Mouse (Mus musculus) central nervous system, embryonic 14 days (tissue): ENCODE measurements around the gene Ccdc120. TPM values are rescaled to one million over a fixed set of nuclear protein-coding genes. Genes with fewer than 3 reads are reported as not detected.

Source experiments
- polyA plus RNA-seq: library from polyadenylated mRNA; depleted of rRNA; stranded (reverse); fragments of >200 nt; gene quantifications from 2 replicates; pipeline ENCODE4 v1.2.3, GENCODE M21; 2012; rRNA removed

Gene Ccdc120
- polyA plus RNA-seq, result 60.1 and 61.7 TPM in 2 replicates

DNA sequence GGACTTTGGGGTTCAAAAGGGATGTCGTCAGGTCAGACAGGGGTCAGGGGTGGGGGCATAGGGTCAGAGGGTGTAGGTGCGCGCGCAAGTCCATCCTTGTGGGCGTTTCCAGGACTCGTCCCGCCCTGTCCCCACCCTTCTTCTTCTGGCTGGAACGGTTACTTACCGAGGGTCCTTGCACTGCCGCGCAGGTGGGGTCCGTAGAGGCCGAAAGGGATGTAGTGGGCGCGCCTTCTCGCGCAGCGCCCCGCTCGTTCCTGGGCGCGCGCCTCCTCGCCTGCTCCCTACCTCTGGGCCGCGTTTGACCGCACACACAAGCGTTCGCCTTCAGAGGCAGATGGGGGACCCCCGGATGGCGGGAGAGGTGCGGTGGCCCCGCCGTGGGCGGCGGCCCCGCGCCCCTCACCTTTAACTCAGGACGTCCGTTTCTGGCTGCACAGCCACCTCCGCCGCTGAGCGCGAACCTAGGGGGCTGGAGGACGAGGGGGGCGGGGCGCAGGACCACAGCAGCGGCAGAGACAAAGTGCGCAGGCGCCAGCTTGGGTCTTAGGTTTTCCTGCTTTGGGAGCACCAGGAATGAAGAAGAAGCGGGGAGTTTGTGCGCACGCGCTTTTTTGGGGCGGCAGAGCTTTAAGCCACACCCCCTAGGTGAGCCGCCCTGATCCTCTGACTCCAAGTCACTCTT lies at the start of gene Ccdc120:
Gene Ccdc120 (minus strand): TSS at position 474 of the 685 bp plus-strand sequence.

DNA sequence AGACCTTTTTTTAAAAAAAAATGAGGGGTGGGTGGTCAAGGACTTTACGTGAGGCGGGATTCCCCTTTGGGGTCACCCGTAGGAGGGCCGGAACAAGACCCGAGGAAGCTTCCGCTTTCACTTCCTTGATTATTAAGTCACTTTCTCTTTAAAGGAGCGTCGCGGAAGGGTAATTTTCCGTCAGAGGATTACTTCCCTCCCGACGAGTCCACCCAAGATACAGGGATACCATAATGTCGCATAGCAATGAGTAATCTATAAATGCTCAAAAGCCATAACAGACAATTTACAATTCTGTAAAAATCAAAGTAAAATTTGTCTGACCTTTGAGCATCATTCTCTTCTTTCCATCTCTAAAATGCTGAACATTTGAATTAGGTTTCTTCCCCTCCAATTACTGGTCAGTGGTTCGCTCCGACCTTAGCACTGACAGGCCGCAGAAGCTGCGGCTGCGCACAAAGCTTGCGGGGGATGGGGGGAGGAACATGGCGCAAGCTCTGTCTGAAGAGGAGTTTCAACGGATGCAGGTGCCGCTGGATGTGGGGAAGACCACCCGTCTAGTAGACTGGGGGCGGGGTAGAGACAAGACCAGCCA lies 38.9 kb upstream of the Ccdc120 start, which contains the start of gene Gripap1:
Gene Gripap1 (plus strand): TSS at position 224 of the 595 bp plus-strand sequence.

GRCm38 (mm10) chrX:7762137-7762920 lies 11.6 kb upstream of the Ccdc120 start, which contains the start of gene Tfe3:
Gene Tfe3 (plus strand): TSS chrX:7762560.

GRCm38 (mm10) chrX:7728215-7728921 lies 22.3 kb downstream of the Ccdc120 start, which contains the start of gene Praf2:
Gene Praf2 (plus strand): TSS chrX:7728439.

DNA sequence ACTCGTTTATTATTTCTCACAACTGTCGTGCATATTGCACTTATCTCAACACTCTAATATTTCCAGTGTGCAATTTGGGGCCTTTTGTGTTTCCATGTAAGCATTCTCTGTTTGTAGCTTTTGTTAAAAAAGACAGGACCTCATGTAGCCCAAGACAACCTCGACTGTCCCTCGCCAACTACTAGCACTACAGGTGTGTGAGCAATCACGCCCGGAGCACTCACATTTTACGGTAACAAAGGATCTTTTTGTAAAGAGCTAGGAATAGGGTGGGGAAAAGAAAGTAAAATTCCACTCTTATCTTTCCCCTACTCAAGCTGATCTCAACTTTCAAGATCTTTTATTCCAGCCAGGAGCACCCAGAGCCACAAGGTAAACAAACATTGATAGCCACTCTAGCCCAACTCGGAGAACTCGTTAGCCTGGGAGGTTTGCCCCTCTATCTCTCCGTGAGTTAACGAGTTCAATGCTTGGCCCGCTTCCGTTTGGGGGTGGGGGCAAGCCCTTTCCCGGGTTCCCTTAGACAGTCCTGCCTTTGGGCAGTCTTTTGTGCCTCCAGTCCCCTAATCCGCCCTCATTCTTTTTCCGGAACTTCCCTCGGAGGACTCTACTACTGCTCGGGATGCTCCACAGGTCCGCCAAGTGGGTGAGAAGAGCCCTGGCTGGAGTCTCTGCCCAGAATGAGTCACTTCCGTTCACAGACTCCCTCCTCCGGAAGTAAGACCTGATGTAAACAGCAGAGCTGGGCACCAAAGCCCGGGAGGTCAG lies 29.0 kb downstream of the Ccdc120 start, which contains the start of gene Gm45208:
Gene Gm45208 (plus strand): TSS at position 732 of the 768 bp plus-strand sequence.

GRCm38 (mm10) chrX:7714135-7714899 lies 36.4 kb downstream of the Ccdc120 start, which contains the start of gene Wdr45:
Gene Wdr45 (plus strand): TSS chrX:7714333.

DNA sequence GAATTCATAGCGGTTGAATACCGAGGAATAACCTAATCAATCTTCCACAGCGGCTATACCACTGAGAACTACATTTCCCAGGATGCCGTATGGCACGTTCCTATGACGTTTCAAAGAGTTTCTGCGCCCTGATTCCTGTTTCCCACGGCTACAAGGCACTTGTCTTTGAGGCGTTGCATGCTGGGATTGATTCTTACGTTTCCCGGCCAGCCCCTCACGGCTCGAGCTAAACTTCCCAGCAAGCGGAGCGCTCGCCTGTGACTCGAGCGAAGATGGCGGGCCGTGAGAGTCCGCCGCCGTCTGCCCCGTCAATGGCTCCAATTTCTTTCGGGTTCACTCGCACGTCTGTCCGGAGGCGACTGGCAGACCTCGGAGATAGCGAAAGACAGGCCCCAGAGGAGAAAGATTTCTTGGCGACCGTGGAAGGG lies 53.7 kb downstream of the Ccdc120 start, which contains the start of gene Gpkow:
Gene Gpkow (plus strand): TSS at position 178 of the 428 bp plus-strand sequence.

Other genes with a start within 250 kb of the Ccdc120 start
- 0.05 and 0.10 TPM in 2 replicates for gene Foxp3, start 177.3 kb downstream of the Ccdc120 start, polyA plus RNA-seq
- 8.5 and 9.5 TPM in 2 replicates for gene Ppp1r3f, start 176.6 kb downstream of the Ccdc120 start, polyA plus RNA-seq
- 31.5 and 35.4 TPM in 2 replicates for gene Ccdc22, start 145.4 kb downstream of the Ccdc120 start, polyA plus RNA-seq
- gene Cacna1f, start 143.8 kb downstream of the Ccdc120 start, polyA plus RNA-seq, result 0.18 and 0.19 TPM in 2 replicates
- 161 and 177 TPM in 2 replicates for gene Syp, start 112.4 kb downstream of the Ccdc120 start, polyA plus RNA-seq
- gene Prickle3, start 93.6 kb downstream of the Ccdc120 start, polyA plus RNA-seq, result 3.5 and 6.4 TPM in 2 replicates
- 46.2 and 64.5 TPM in 2 replicates for gene Plp2, start 79.5 kb downstream of the Ccdc120 start, polyA plus RNA-seq
- gene Magix, start 69.7 kb downstream of the Ccdc120 start, polyA plus RNA-seq, result 0.20 and 0.29 TPM in 2 replicates
- gene Gpkow, start 53.8 kb downstream of the Ccdc120 start, polyA plus RNA-seq, result 29.7 and 33.7 TPM in 2 replicates
- gene Wdr45, start 36.6 kb downstream of the Ccdc120 start, polyA plus RNA-seq, result 47.9 and 48.4 TPM in 2 replicates
- 0.57 and 0.83 TPM in 2 replicates for gene Gm45208, start 28.7 kb downstream of the Ccdc120 start, polyA plus RNA-seq
- gene Praf2, start 22.5 kb downstream of the Ccdc120 start, polyA plus RNA-seq, result 99.6 and 106 TPM in 2 replicates
- 17.1 and 19.2 TPM in 2 replicates for gene Tfe3, start 11.7 kb upstream of the Ccdc120 start, polyA plus RNA-seq
- gene Gripap1, start 38.9 kb upstream of the Ccdc120 start, polyA plus RNA-seq, result 93.9 and 102 TPM in 2 replicates
- gene Kcnd1, start 71.4 kb upstream of the Ccdc120 start, polyA plus RNA-seq, result 4.7 and 5.3 TPM in 2 replicates
- 59.6 and 60.4 TPM in 2 replicates for gene Otud5, start 90.5 kb upstream of the Ccdc120 start, polyA plus RNA-seq
- 19.7 and 20.8 TPM in 2 replicates for gene Pim2, start 127.4 kb upstream of the Ccdc120 start, polyA plus RNA-seq
- 41.6 and 47.2 TPM in 2 replicates for gene Slc35a2, start 133.1 kb upstream of the Ccdc120 start, polyA plus RNA-seq
- 217 and 234 TPM in 2 replicates for gene Pqbp1, start 148.4 kb upstream of the Ccdc120 start, polyA plus RNA-seq
- 55.3 and 58.3 TPM in 2 replicates for gene Timm17b, start 148.5 kb upstream of the Ccdc120 start, polyA plus RNA-seq
- gene Gm10491, start 156.9 kb upstream of the Ccdc120 start, polyA plus RNA-seq, result not detected in 2 replicates
- gene Gm10490, start 158.6 kb upstream of the Ccdc120 start, polyA plus RNA-seq, result not detected in 2 replicates
- gene Pcsk1n, start 168.9 kb upstream of the Ccdc120 start, polyA plus RNA-seq, result 65.2 and 75.6 TPM in 2 replicates
- 0.15 and 0.21 TPM in 2 replicates for gene Eras, start 177.7 kb upstream of the Ccdc120 start, polyA plus RNA-seq
- 111 and 113 TPM in 2 replicates for gene Hdac6, start 197.0 kb upstream of the Ccdc120 start, polyA plus RNA-seq
- 0.33 and 0.34 TPM in 2 replicates for gene Gata1, start 227.2 kb upstream of the Ccdc120 start, polyA plus RNA-seq